Comparison of ENCODE assay signal across 25 mouse cellular contexts in the genomic region with DNA sequence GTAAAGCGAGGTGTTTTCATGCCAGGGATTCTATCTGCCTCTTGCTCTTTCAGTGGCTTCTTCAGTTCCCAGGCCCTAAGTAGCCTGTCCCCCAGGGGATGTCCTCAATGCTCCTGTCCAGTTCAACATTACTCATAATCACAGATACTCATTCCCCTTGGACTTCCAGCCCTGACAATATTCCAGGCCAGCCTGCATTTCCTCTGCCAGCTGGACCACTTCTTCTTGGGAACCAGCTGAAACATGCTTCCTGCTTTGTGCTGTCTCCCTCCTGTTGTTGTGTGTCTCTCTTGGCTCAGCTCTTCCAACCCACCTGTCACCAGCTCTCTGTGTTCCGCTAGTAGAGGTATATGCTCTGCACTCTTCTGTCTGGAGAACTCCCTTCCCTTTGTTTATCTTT. TPM values are rescaled to one million over a fixed set of nuclear protein-coding genes. Genes with fewer than 3 reads are reported as not detected.
DNase-seq lines count a peak whose midpoint lies in the region; ATAC-seq and TF ChIP-seq lines count a peak whose summit lies in the region.
"Had no signal": no experiment of that assay in that cellular context is flagged by ENCODE, and none has a peak within 500 bp of the region (broad histone marks: within the 10 kb centered on the region; RNA-seq: fewer than 3 reads in every experiment).

No protein-coding gene starts in this region.

- H3K27me3 ChIP-seq in heart, adult 2 months (ENCODE audit: control insufficient read depth, insufficient read depth, low read length): no peaks in the 10 kb centered on the region
- no peaks in the 10 kb centered on the region for H3K27me3 ChIP-seq in heart, embryonic 11.5 days (ENCODE audit: control insufficient read depth, insufficient read depth, low read length)
- H3K27me3 ChIP-seq: embryonic facial prominence, embryonic 12.5 days; forebrain, embryonic 13.5 days; limb, embryonic 13.5 days; liver, embryonic 13.5 days; lung, embryonic 15.5 days; midbrain, embryonic 13.5 days; neural tube, embryonic 12.5 days had no signal

- intact Hi-C loops in heart, adult 2 months (cut with DNase I): no loop called here
- intact Hi-C loops in heart, postnatal 14 days (cut with DNase I): no loop called here

- TF ChIP-seq CTCF in heart, adult 2 months (IDR thresholded peaks at IDR 0.05): no peak

- TF ChIP-seq EP300 in heart, adult 2 months (IDR thresholded peaks at IDR 0.05; ENCODE audit: insufficient read depth, low read depth, low read length): no peak

- H3K36me3 ChIP-seq in heart, adult 2 months (ENCODE audit: control insufficient read depth, insufficient read depth, low read length): no peaks in the 10 kb centered on the region
- no peaks in the 10 kb centered on the region for H3K36me3 ChIP-seq in heart, embryonic 11.5 days (ENCODE audit: control insufficient read depth, insufficient read depth, low read length)
- H3K36me3 ChIP-seq: embryonic facial prominence, embryonic 12.5 days; limb, embryonic 13.5 days; liver, embryonic 13.5 days; lung, embryonic 15.5 days; midbrain, embryonic 13.5 days; neural tube, embryonic 12.5 days had no signal

- 66% methylated on average over 2 of the region's 2 CpGs for WGBS in heart, adult 2 months
- WGBS in heart, embryonic 11.5 days (ENCODE audit: insufficient replicate concordance): 73% methylated on average over 2 of the region's 2 CpGs

- no peak for ATAC-seq in heart, embryonic 11.5 days (replicated peaks; ENCODE audit: insufficient number of reproducible peaks, low FRiP score, low TSS enrichment)
- ATAC-seq: forebrain, embryonic 13.5 days; inflammation-experienced regulatory T-cells, adult 6 months; midbrain, embryonic 13.5 days had no signal

- no peak overlapping the region for H3K4me3 ChIP-seq in heart, adult 2 months
- H3K4me3 ChIP-seq in heart, embryonic 11.5 days (ENCODE audit: low read depth, low read length): no peak overlapping the region
- H3K4me3 ChIP-seq: embryonic facial prominence, embryonic 12.5 days; erythroblast, embryonic 14.5 days; forebrain, embryonic 13.5 days; limb, embryonic 13.5 days; liver, embryonic 13.5 days; lung, embryonic 15.5 days; midbrain, embryonic 13.5 days; neural tube, embryonic 12.5 days had no signal

- no peak overlapping the region for H3K9ac ChIP-seq in heart, adult 2 months (ENCODE audit: low read depth, low read length)
- no peak overlapping the region for H3K9ac ChIP-seq in heart, embryonic 11.5 days (ENCODE audit: low read depth, low read length)
- H3K9ac ChIP-seq: embryonic facial prominence, embryonic 12.5 days; forebrain, embryonic 13.5 days; limb, embryonic 13.5 days; liver, embryonic 13.5 days; lung, embryonic 15.5 days; midbrain, embryonic 13.5 days; neural tube, embryonic 12.5 days had no signal

- H3K9me3 ChIP-seq in heart, embryonic 11.5 days (replicated peaks; ENCODE audit: control insufficient read depth, low read length): no peaks in the 10 kb centered on the region
- H3K9me3 ChIP-seq: embryonic facial prominence, embryonic 12.5 days; forebrain, embryonic 13.5 days; limb, embryonic 13.5 days; liver, embryonic 13.5 days; lung, embryonic 15.5 days; midbrain, embryonic 13.5 days; neural tube, embryonic 12.5 days had no signal

- H3K4me2 ChIP-seq in heart, embryonic 11.5 days: no peak overlapping the region
- H3K4me2 ChIP-seq: embryonic facial prominence, embryonic 12.5 days; forebrain, embryonic 13.5 days; limb, embryonic 13.5 days; liver, embryonic 13.5 days; lung, embryonic 15.5 days; midbrain, embryonic 13.5 days; neural tube, embryonic 12.5 days had no signal

- peak; percentile 41 to 59 for DNase-seq in heart, adult 2 months
- DNase-seq in urinary bladder, postnatal 14 days (ENCODE audit: low spot score): peak; percentile 13
- DNase-seq in urinary bladder, adult 18-20 months (ENCODE audit: low spot score in 2 of 2): no peak
- DNase-seq in heart, postnatal 14 days: peak; percentile 35 to 56
- no peak for DNase-seq in embryo, embryonic 9.5 days (ENCODE audit: extremely low spot score)
- no peak for DNase-seq in ovary, postnatal 36 days (ENCODE audit: low spot score)
- DNase-seq: adrenal gland, postnatal 36 days; cerebellum, adult 2 months; kidney, adult 8-10 months; kidney, postnatal 36 days; layer of hippocampus, adult 9-11 months; liver, embryonic 13.5 days; right cerebral cortex, postnatal 25 days; thymus, adult 2 months had no signal

- H3K27ac ChIP-seq in heart, adult 2 months: no peak overlapping the region
- no peak overlapping the region for H3K27ac ChIP-seq in heart, embryonic 11.5 days (ENCODE audit: low read depth, low read length)
- H3K27ac ChIP-seq: embryonic facial prominence, embryonic 12.5 days; forebrain, embryonic 13.5 days; limb, embryonic 13.5 days; liver, embryonic 13.5 days; macrophage; midbrain, embryonic 13.5 days; neural tube, embryonic 12.5 days had no signal

- H3K4me1 ChIP-seq in heart, adult 2 months (ENCODE audit: control insufficient read depth, insufficient read depth, low read length): no peaks in the 10 kb centered on the region
- no peaks in the 10 kb centered on the region for H3K4me1 ChIP-seq in heart, embryonic 11.5 days (ENCODE audit: control insufficient read depth, insufficient read depth, low read length)
- H3K4me1 ChIP-seq: embryonic facial prominence, embryonic 12.5 days; forebrain, embryonic 13.5 days; limb, embryonic 13.5 days; liver, embryonic 13.5 days; midbrain, embryonic 13.5 days; neural tube, embryonic 12.5 days had no signal

- H3K79me2 ChIP-seq in heart, adult 2 months (replicated peaks; ENCODE audit: control insufficient read depth, insufficient read depth, low read length): no peaks in the 10 kb centered on the region

- no peak for TF ChIP-seq POLR2A in heart, adult 2 months (IDR thresholded peaks at IDR 0.05; ENCODE audit: insufficient read depth, low read depth, low read length)

RNA-seq across cellular contexts. Expression of gene Olfm4, which starts 1.8 kb away (rescaled TPM):
- total RNA-seq in heart, adult 2 months (2021): not detected
- not detected in 2 replicates for polyA plus RNA-seq in heart, adult 2 months (2012; rRNA removed)
- 0.15 and 0.33 TPM in 2 replicates for polyA plus RNA-seq in heart, embryonic 11.5 days (2014; fragmentation: Nextera tagmentation; extraction: Ambion mirVana)
- total RNA-seq in heart, postnatal 14 days (2021): under 1 TPM; 0.12 TPM
- total RNA-seq: adrenal gland, postnatal 36 days had no signal
- polyA plus RNA-seq: C2C12; erythroblast, embryonic 14.5 days; inflammation-experienced regulatory T-cells, adult 6 months had no signal

Comparison
In these comparisons a context has a peak if more than half of its experiments do, and no peak if none do; other contexts are left out.
1. DNase-seq: peak in heart, adult 2 months (2 of 2), urinary bladder, postnatal 14 days (single experiment) and heart, postnatal 14 days (2 of 2); none in urinary bladder, adult 18-20 months (0 of 2), embryo, embryonic 9.5 days (single experiment) and ovary, postnatal 36 days (single experiment).